Mouse (Mus musculus) heart, postnatal 36 days (tissue): ENCODE data around the gene Srp9. TPM values are rescaled to one million over a fixed set of nuclear protein-coding genes. Genes with fewer than 3 reads are reported as not detected.
"Not testable (repeated sequence)": the region's sequence is repeated elsewhere in the genome, so short reads cannot be mapped to it uniquely, and the experiment has no call there.

Experiments
- DNase-seq, 2 experiments: peaks; one replicate each; pipeline ENCODE4 v3.0.0; 2021 to 2022
- intact Hi-C: fragments of 180-260 bp; cut with DNase I; formaldehyde crosslinking; loops from one replicate; pipeline ENCODE4 v1.15.1; 2025
- total RNA-seq, 2 experiments: library from RNA; stranded (reverse); gene quantifications; 2 replicates each; pipeline ENCODE4 v1.2.3; 2021

Srp9 gene
- total RNA-seq, 2 experiments from 2014 or later, result 44.8 to 45.3 TPM

DNA sequence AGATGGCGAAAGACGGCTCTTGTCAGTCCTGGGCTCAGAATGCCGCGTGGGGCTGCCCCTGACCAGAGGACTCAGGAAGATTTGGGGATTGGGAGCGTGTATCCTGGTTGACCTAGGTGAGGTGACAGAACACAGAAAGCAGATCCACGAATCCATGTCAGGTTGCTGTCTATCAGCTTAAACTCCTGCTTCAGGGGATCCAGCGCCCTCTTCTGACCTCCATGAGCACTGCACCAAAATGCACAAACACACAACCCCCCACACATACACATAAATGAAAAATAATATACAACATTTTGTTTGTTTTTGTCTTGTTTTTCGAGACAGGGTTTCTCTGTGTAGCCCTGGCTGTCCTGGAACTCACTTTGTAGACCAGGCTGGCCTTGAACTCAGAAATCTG, 13.6 kb downstream of the Srp9 start:
- intact Hi-C loops, result no loop called here
- no peak for DNase-seq

DNA sequence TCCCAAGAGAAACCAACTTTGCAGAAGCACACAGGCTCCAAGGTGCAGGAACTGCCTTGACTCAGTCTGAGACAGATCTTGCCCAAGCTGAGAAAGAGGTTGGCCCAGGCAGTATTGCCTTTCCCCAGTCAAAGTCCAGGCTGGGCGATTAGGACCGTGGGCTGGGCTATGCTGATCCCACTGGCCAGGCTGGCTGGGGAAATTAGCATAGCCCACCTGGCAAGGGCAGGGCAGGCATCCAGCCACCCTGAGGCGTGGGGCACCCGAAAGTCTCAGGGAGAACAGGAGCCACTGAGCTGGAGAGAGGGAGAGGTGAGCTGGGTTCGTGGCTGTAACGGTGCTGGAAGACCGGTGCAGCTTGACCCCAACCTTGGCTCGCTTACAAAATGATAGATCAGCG, 15.4 kb downstream of the Srp9 start:
- DNase-seq, result no peak
- intact Hi-C loops, result loop anchor here (1.0 to 10.0 kb wide), 4 partner anchors 145 to 397 kb away; partner anchors contain the start of gene Degs1

DNA sequence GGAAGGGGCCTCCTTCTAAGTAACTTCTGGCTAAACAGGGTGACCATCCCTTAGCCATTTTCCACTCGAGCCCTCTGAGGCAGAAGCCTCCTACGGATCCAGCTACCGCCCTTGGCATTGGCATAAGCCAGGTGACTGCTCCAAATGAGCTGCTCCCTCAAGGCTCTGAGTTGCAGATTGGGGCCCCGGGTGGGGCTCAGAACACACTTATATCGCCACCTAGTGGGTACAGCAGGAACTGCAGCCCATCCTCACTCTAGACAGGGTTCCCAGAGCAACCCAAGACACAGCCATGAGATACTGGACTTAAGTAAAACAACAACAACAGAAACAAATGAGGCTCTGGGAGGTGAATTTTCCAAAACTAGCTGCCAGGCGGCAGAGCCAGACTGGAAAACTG, 15.8 kb downstream of the Srp9 start:
- DNase-seq, result peak; percentile 79 to 83
- intact Hi-C loops, result loop anchor here (1.0 to 10.0 kb wide), 4 partner anchors 144 to 397 kb away; partner anchors contain the start of gene Degs1

DNA sequence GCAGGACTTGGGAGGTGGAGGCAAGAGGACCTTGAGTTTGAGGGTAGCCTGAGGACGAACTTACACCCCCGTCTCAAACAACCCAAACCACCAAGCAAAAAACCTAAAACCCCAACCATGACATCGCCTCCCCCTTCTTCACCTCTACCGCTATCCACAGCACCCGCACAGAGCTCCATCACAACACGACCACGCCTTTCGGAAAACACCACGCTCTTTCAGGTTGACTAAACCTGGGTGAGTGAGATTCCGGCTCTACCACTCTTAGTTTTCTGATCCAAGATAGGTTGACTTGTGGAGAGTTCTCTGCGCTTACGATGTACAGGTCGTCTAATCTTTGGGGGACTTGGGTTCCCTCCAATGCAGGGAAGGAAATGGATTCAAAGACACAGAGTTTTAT, 18.2 kb downstream of the Srp9 start:
- DNase-seq, result no peak
- intact Hi-C loops, result loop anchor here (5.0 to 10.0 kb wide), 3 partner anchors 142 to 395 kb away; partner anchors contain the start of gene Degs1

DNA sequence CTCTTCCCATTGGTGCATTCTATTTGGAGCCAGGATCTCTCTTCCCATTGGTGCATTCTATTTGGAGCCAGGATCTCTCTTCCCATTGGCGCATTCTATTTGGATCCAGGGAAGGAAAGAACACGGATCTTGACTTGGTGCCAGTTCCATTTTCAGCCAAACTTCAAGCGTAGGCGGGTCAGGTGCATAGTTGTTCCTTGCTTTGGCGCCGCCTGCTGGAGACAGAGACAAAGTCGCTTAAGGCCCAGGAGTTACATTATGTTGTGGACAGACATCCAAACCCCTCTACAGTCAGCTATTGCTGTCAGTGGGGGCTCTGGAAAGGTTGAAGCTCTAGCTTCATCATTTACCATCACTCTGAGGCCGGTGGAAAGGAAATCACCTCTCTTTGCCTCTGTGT, 18.8 kb downstream of the Srp9 start:
- intact Hi-C loops, result loop anchor here (5.0 to 10.0 kb wide), 3 partner anchors 142 to 394 kb away; partner anchors contain the start of gene Degs1
- DNase-seq, result no peak

DNA sequence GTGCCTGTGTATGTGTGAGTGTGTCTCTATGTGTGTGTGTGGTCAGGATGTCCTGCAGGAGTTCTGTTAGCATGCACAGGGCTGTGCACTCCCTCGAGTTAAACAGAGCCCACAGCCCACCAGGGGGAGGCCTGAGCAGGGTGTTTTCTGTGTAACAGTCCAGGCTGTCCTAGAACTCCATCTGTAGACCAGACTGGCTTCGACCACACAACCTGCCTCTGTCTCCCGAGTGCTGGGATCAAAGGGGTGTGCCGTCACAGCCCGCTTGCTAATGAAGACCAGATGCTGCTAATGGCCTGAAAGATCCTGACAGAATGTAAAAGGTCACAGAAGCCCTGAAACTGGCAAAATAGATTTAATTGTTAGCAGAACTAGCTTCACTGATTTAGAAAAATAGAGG, 21.0 kb downstream of the Srp9 start:
- DNase-seq, result no peak
- intact Hi-C loops, result loop anchor here (10.0 kb wide), 2 partner anchors 139 to 189 kb away; partner anchors contain the start of gene Degs1

DNA sequence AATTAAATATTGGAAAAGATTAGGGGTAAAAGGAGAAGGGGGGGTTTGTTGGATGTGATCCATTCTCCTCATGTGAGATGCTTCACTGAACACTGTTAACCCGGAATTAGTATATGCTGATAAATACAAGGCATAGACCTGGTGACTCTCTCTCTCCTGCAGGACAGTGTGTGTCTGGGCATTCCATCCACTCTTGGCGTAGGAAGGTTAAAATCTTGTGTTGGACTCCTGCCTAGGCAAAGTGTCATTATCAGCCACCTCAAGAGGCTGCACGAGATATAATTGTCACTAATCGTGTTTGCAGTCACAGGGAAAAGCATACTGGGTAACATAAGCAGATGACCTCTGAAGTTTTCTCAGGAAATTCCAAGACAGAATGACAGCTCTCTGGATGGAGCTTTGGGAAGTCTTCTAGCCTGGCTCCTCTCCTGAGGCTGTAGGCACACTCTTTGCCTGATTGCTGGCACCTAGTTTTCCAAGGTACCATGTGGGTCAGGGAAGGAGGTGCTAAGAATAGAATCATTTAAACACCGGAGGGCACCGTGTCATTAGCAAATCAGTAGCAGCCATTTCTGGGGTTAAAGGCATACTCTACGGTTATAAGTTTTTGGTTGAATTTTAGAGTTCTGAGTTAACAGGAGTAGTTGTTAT, 24.5 kb downstream of the Srp9 start:
- no peak for DNase-seq
- intact Hi-C loops, result loop anchor here (10.0 kb wide), 2 partner anchors 136 to 186 kb away; partner anchors contain the start of gene Degs1

DNA sequence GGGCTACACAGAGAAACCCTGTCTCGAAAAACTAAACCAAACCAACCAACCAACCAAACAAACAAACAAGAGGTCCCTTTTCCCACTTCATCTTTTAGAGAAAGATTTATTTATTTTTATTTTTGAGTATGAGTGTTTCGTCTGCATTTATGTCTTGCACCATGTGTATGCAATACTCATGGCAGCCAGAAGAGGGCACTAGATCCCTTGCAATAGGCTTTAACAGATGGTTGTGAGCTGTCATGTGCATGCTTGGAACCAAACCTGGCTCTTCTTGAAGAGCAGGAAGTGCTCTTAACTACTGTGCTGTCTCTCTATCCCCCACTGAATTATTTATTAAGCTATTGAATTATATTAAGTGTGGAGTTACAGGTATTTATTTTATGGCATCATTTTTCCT, 25.4 kb downstream of the Srp9 start:
- intact Hi-C loops, result loop anchor here (10.0 kb wide), 2 partner anchors 135 to 185 kb away; partner anchors contain the start of gene Degs1
- DNase-seq, result no peak

DNA sequence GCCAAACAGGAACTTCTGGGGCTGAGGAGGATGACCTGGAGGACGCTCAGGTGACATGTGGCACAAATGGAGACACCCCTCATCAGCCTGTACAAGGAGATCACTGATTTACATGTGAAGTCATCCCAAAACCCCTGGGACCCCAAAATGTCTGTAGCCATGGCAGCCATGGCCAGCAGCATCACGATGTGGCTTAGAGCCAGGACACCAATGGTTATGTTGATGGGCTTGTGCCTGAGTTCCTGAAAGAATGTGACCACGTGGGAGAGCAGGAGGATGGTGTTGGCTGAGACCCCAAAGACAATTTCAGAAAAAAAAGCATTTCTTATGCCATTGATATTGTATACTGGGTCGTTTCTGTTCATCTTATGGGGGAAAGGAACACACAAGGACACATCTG, 33.2 kb downstream of the Srp9 start:
- no peak for DNase-seq
- intact Hi-C loops, result loop anchor here (1.0 kb wide), 1 partner anchor 10 kb away; no protein-coding TSS in a partner anchor

DNA sequence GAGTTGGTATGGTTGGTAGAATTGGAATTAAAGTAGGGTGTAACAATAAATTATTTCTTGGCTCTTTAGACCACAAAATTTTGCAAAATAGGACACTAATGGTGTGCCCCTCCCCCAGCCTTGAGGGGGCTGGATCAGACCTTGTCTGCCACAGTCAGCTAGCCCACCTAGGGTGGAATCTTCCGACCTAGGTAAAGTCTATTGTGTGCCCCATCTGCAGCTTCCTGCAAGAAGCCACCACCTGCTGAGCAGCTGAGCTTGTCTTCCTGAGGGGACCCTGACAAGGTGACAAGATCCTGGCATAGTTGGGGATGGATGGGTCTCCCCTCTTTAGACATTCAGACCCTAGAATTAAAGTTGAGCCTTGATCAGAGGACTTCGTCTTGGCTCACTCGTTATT, 35.0 kb downstream of the Srp9 start:
- intact Hi-C loops, result no loop called here
- DNase-seq, result no peak

DNA sequence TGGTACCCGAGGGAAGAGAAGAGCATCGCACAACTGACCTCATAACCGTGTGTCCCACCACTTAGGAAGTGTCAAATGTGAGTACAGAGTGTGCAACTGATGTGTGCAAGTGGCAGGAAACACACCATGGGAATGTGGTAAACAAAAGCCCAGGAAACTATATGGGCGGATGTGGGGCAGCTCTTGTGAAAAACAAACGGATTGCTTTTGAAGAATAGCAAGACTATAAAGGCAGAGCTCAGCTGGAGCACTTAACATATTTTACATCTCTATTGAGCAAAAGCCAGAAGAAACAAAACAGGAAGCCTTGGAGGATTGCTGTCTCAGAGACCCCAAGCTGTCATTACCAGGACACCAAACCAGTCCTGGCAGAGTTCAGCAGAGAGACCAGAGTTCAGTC, 38.4 kb downstream of the Srp9 start:
- DNase-seq, result no peak
- intact Hi-C loops, result no loop called here

DNA sequence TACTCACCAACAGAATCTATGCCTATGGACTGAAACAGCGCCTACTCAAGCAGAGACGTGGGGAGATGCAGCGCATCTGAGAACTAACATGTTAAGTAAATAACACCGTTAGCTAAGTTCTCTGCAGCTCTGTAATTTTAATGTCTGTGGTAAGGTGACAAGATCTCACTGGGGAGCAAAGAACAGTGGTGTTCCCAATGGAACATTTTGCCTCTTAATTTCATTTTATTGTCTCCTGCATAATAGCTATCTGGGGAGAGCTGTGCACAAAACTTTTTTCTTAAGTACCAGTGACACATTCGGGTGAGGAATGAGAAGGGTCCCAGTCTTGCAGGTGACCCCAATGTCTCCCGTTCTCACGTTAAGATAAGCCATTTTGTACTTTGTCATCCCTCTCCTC, 39.8 kb downstream of the Srp9 start, which contains the start of gene Vmn1r1:
Gene Vmn1r1 (minus strand): TSS at position 101 of the 400 bp plus-strand sequence.
- no peak for DNase-seq
- intact Hi-C loops, result no loop called here

DNA sequence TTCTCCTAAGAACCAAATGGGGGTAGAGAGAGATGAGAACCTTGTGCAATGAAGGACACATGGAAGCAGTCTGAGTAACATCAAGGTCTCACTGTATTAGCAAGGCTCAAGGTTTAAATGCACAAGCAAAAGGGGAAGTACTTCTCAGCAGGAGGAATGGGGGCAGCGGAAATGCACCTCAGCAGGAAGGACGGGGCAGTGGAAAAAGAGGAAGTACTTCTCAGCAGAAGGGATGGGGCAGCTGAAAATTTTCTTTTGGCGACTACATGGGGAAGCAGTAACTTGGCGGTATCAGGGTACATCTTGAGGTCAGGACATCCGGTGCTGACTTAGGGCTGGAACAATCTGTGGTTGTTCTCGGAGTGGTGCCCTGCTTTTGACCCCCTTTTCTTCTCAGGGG, 45.7 kb downstream of the Srp9 start:
- intact Hi-C loops, DNase-seq: not testable (repeated sequence)

DNA sequence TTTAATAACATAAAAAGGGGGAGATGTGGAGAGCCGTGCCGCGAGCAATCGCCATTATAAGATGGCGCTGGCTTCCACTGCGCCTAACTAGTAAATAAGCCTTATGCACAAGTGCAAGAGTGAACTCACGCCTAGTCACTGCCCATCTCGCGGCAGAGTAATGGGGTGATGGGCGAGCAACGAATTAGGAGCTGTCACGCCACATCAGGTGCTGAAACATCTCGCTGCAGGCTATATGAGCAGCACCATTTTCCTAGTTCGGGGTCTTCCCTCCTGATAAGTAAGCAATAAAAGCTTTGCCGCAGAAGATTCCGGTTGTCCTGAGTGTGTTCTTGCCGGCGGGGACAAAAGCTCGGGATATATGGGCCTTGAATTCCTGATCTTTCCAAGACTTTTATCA, 52.4 kb downstream of the Srp9 start:
- DNase-seq, intact Hi-C loops: not testable (repeated sequence)

DNA sequence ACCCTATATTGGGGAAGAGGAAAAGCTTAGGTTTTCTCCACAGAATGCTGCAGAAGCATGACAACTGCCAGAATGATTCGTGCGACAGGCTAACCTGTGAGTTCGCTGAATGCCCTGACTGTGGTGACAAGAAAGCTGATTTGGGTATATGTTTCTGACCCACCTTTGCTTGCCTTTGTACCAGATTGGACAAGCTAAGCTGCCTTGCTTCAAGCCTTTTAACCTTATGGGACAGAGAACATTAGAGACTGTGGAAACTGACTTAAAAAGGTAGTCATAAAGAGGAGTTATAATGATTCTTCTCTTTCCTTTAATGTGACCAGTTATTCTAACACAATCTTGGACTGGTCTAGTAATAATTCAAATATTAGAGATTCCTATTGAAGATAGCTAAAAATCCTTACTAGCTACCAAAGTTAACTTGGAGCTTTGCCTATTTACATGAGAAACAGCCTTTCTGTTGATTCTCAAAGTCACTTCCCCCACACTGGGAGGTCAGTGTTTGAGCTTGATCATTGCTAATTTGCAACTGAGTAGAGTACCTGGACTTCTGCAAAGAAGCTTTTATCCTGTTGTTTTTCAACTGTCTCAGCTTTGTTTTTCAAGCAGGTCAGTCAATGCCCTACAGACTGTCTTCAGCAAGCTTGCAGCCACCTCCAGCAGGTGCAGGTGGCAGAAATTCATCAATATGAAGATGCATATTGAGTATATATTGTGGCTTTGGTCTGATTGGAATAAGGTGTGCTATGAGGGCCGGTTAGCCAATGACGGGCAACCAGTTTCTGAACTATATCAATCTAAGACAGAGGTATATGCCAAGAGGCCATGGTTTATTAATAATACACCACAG, 57.1 kb downstream of the Srp9 start:
- intact Hi-C loops, result no loop called here
- no peak for DNase-seq

Other genes with a start within 250 kb of the Srp9 start
- 100 to 1,000 TPM; 111 to 112 TPM for gene Enah, start 104.7 kb upstream of the Srp9 start, total RNA-seq
- gene Vmn1r1, start 39.7 kb downstream of the Srp9 start, total RNA-seq, result not detected
- 10 to 100 TPM; 59.2 to 60.7 TPM for gene Degs1, start 158.1 kb downstream of the Srp9 start, total RNA-seq
- 10 to 100 TPM; 22.8 to 24.4 TPM for gene Fbxo28, start 216.9 kb downstream of the Srp9 start, total RNA-seq